Mouse (Mus musculus): ENCODE data around the gene Gm28051.

Gm28051 gene

GRCm38 (mm10) chr12:102674123-102674522, 83.4 kb downstream of the Gm28051 start:
- in situ Hi-C loops (cut with MboI; ENCODE audit: low pct_unique_long_range_greater_than_20kb in 1 of 2, low sequenced_read_pairs in 2 of 2, unreplicated experiment in 1 of 2) = no loop called here

GRCm38 (mm10) chr12:102672857-102673839, 84.4 kb downstream of the Gm28051 start:
- in situ Hi-C loops (cut with MboI; ENCODE audit: low pct_unique_long_range_greater_than_20kb in 1 of 2, low sequenced_read_pairs in 2 of 2, unreplicated experiment in 1 of 2) = no loop called here

- in situ Hi-C loops (cut with MboI; ENCODE audit: low pct_unique_long_range_greater_than_20kb in 1 of 2, low sequenced_read_pairs in 2 of 2, unreplicated experiment in 1 of 2) = no loop called here
Measured at GRCm38 (mm10) chr12:102672176-102672575, 85.4 kb downstream of the Gm28051 start.

- in situ Hi-C loops (cut with MboI; ENCODE audit: low pct_unique_long_range_greater_than_20kb in 1 of 2, low sequenced_read_pairs in 2 of 2, unreplicated experiment in 1 of 2) = no loop called here
Measured at GRCm38 (mm10) chr12:102670848-102671247, 86.7 kb downstream of the Gm28051 start.
